Mouse (Mus musculus): Measurements from ENCODE around the gene Nfkbia. TPM values are rescaled to one million over a fixed set of nuclear protein-coding genes. Genes with fewer than 3 reads are reported as not detected.

The Nfkbia gene
- polyA plus RNA-seq, 1 experiment from 2014 or later = 15.0 TPM

- Histone ChIP-seq H3K4me2 (no peak overlapping the region), H3K27ac (no peak overlapping the region), H3K9me3 (replicated peaks) (no peaks in the 10 kb centered on the region), H3K4me3 (replicated peaks) (no peak overlapping the region), H3K27me3 (peaks cover 20% of the 10 kb centered on the region; the same call in 1 of the 2 replicates), H3K4me1 (replicated peaks) (peaks cover 18% of the 10 kb centered on the region; the same call in 1 of the 2 replicates), H3K36me3 (no peaks in the 10 kb centered on the region), H3K9ac (no peak overlapping the region)
- ATAC-seq (ENCODE audit: low read depth) = no peak
- WGBS (ENCODE audit: insufficient replicate concordance) = 45% methylated on average over 16 of the region's 16 CpGs
- DNase-seq = no peak
These were observed 28.2 kb downstream of the Nfkbia start for GRCm38 (mm10) chr12:55463992-55464845.

- 74% methylated on average over 5 of the region's 5 CpGs for WGBS (ENCODE audit: insufficient replicate concordance)
- no peak for ATAC-seq (ENCODE audit: low read depth)
- no peak overlapping the region for H3K9ac ChIP-seq
These were observed 29.4 kb downstream of the Nfkbia start for GRCm38 (mm10) chr12:55463087-55463486.

GRCm38 (mm10) chr12:55462456-55462855, 30.0 kb downstream of the Nfkbia start:
- Histone ChIP-seq H3K27ac (no peak overlapping the region), H3K9ac (no peak overlapping the region), H3K4me3 (replicated peaks) (no peak overlapping the region), H3K4me1 (replicated peaks) (peaks cover 20% of the 10 kb centered on the region; the same call in 1 of the 2 replicates), H3K27me3 (peaks cover 11% of the 10 kb centered on the region; the same call in 1 of the 2 replicates), H3K9me3 (replicated peaks) (no peaks in the 10 kb centered on the region), H3K4me2 (no peak overlapping the region), H3K36me3 (no peaks in the 10 kb centered on the region)
- WGBS (ENCODE audit: insufficient replicate concordance) = 65% methylated on average over 6 of the region's 6 CpGs
- DNase-seq (no peak), ATAC-seq (ENCODE audit: low read depth) (no peak)

More at GRCm38 (mm10) chr12:55463087-55463486, 29.4 kb downstream of the Nfkbia start:
- H3K36me3 ChIP-seq = no peaks in the 10 kb centered on the region
- H3K4me3 ChIP-seq (replicated peaks) = no peak overlapping the region
- H3K27ac ChIP-seq = no peak overlapping the region
- peaks cover 22% of the 10 kb centered on the region; the same call in 1 of the 2 replicates for H3K4me1 ChIP-seq (replicated peaks)
- H3K4me2 ChIP-seq = no peak overlapping the region
- H3K9me3 ChIP-seq (replicated peaks) = no peaks in the 10 kb centered on the region
- no peak for DNase-seq
- peaks cover 18% of the 10 kb centered on the region; the same call in 1 of the 2 replicates for H3K27me3 ChIP-seq

- Histone ChIP-seq H3K27ac (no peak overlapping the region), H3K4me3 (replicated peaks) (no peak overlapping the region), H3K9me3 (replicated peaks) (no peaks in the 10 kb centered on the region), H3K36me3 (no peaks in the 10 kb centered on the region), H3K9ac (no peak overlapping the region), H3K27me3 (peaks cover 7% of the 10 kb centered on the region; the same call in 1 of the 2 replicates), H3K4me1 (replicated peaks) (peaks cover 13% of the 10 kb centered on the region; the same call in 1 of the 2 replicates), H3K4me2 (no peak overlapping the region)
- ATAC-seq (ENCODE audit: low read depth) (no peak), DNase-seq (no peak)
- WGBS (ENCODE audit: insufficient replicate concordance) = 68% methylated on average over 6 of the region's 6 CpGs
These were observed 30.7 kb downstream of the Nfkbia start for GRCm38 (mm10) chr12:55461767-55462166.

GRCm38 (mm10) chr12:55460900-55461299, 31.5 kb downstream of the Nfkbia start:
- Histone ChIP-seq H3K36me3 (no peaks in the 10 kb centered on the region), H3K27me3 (0 out of 2 replicates have a peak, but pooled peaks cover 5% of the 10 kb centered on the region), H3K4me3 (replicated peaks) (no peak overlapping the region), H3K4me2 (no peak overlapping the region), H3K9me3 (replicated peaks) (no peaks in the 10 kb centered on the region), H3K27ac (no peak overlapping the region), H3K4me1 (replicated peaks) (peaks cover 12% of the 10 kb centered on the region; the same call in 1 of the 2 replicates), H3K9ac (no peak overlapping the region)
- 52% methylated on average over 4 of the region's 4 CpGs for WGBS (ENCODE audit: insufficient replicate concordance)
- ATAC-seq (ENCODE audit: low read depth) (no peak), DNase-seq (no peak)

- Histone ChIP-seq H3K4me3 (replicated peaks) (no peak overlapping the region), H3K27me3 (0 out of 2 replicates have a peak, but pooled peaks cover 5% of the 10 kb centered on the region), H3K27ac (no peak overlapping the region), H3K4me2 (no peak overlapping the region), H3K9me3 (replicated peaks) (no peaks in the 10 kb centered on the region), H3K36me3 (no peaks in the 10 kb centered on the region), H3K4me1 (replicated peaks) (peaks cover 9% of the 10 kb centered on the region; the same call in 1 of the 2 replicates), H3K9ac (no peak overlapping the region)
- ATAC-seq (ENCODE audit: low read depth) (no peak), DNase-seq (no peak)
- 45% methylated on average over 8 of the region's 8 CpGs for WGBS (ENCODE audit: insufficient replicate concordance)
These were observed 32.7 kb downstream of the Nfkbia start for GRCm38 (mm10) chr12:55459739-55460138.

GRCm38 (mm10) chr12:55456893-55457292, 35.6 kb downstream of the Nfkbia start:
- 76% methylated on average over 5 of the region's 5 CpGs for WGBS (ENCODE audit: insufficient replicate concordance)
- ATAC-seq (ENCODE audit: low read depth) = no peak
- Histone ChIP-seq H3K36me3 (no peaks in the 10 kb centered on the region), H3K9me3 (replicated peaks) (no peaks in the 10 kb centered on the region), H3K4me3 (replicated peaks) (no peak overlapping the region), H3K4me1 (replicated peaks) (peaks cover 4% of the 10 kb centered on the region; the same call in 1 of the 2 replicates), H3K9ac (no peak overlapping the region), H3K27me3 (0 out of 2 replicates have a peak, but pooled peaks cover 8% of the 10 kb centered on the region), H3K27ac (no peak overlapping the region), H3K4me2 (no peak overlapping the region)
- no peak for DNase-seq

- no peaks in the 10 kb centered on the region for H3K36me3 ChIP-seq
- 0 out of 2 replicates have a peak, but pooled peaks cover 8% of the 10 kb centered on the region for H3K27me3 ChIP-seq
- DNase-seq (no peak), ATAC-seq (ENCODE audit: low read depth) (no peak)
- H3K9ac ChIP-seq = no peak overlapping the region
- no peak overlapping the region for H3K4me3 ChIP-seq (replicated peaks)
- 71% methylated on average over 3 of the region's 3 CpGs for WGBS (ENCODE audit: insufficient replicate concordance)
- no peaks in the 10 kb centered on the region for H3K9me3 ChIP-seq (replicated peaks)
- no peak overlapping the region for H3K4me2 ChIP-seq
- H3K27ac ChIP-seq = no peak overlapping the region
- peaks cover 4% of the 10 kb centered on the region; the same call in 1 of the 2 replicates for H3K4me1 ChIP-seq (replicated peaks)
These were observed 36.3 kb downstream of the Nfkbia start for GRCm38 (mm10) chr12:55456136-55456535.

GRCm38 (mm10) chr12:55455206-55455605, 37.2 kb downstream of the Nfkbia start:
- no peaks in the 10 kb centered on the region for H3K9me3 ChIP-seq (replicated peaks)
- no peak for ATAC-seq (ENCODE audit: low read depth)
- H3K27ac ChIP-seq = no peak overlapping the region
- no peak for DNase-seq
- no peaks in the 10 kb centered on the region for H3K36me3 ChIP-seq
- peaks cover 6% of the 10 kb centered on the region for H3K4me1 ChIP-seq (replicated peaks)
- H3K9ac ChIP-seq = no peak overlapping the region
- whole genome bisulfite sequencing (ENCODE audit: insufficient replicate concordance) = 75% methylated on average over 10 of the region's 10 CpGs
- H3K27me3 ChIP-seq = 0 out of 2 replicates have a peak, but pooled peaks cover 8% of the 10 kb centered on the region
- H3K4me3 ChIP-seq (replicated peaks) = no peak overlapping the region
- no peak overlapping the region for H3K4me2 ChIP-seq

- no peak overlapping the region for H3K27ac ChIP-seq
- no peak overlapping the region for H3K4me3 ChIP-seq (replicated peaks)
- ATAC-seq (ENCODE audit: low read depth) (no peak), DNase-seq (no peak)
- 0 out of 2 replicates have a peak, but pooled peaks cover 6% of the 10 kb centered on the region for H3K27me3 ChIP-seq
- H3K9me3 ChIP-seq (replicated peaks) = no peaks in the 10 kb centered on the region
- H3K36me3 ChIP-seq = no peaks in the 10 kb centered on the region
- H3K4me1 ChIP-seq (replicated peaks) = peaks cover 7% of the 10 kb centered on the region
- H3K4me2 ChIP-seq = no peak overlapping the region
- WGBS (ENCODE audit: insufficient replicate concordance) = 61% methylated on average over 4 of the region's 4 CpGs
- H3K9ac ChIP-seq = no peak overlapping the region
These were observed 38.5 kb downstream of the Nfkbia start for GRCm38 (mm10) chr12:55453924-55454323.

GRCm38 (mm10) chr12:55452839-55453238, 39.6 kb downstream of the Nfkbia start:
- H3K9ac ChIP-seq = no peak overlapping the region
- H3K27me3 ChIP-seq = 0 out of 2 replicates have a peak, but pooled peaks cover 4% of the 10 kb centered on the region
- DNase-seq (no peak), ATAC-seq (ENCODE audit: low read depth) (no peak)
- H3K27ac ChIP-seq = no peak overlapping the region
- peaks cover 5% of the 10 kb centered on the region for H3K4me1 ChIP-seq (replicated peaks)
- no peaks in the 10 kb centered on the region for H3K9me3 ChIP-seq (replicated peaks)
- WGBS (ENCODE audit: insufficient replicate concordance) = 47% methylated on average over 5 of the region's 5 CpGs
- H3K36me3 ChIP-seq = no peaks in the 10 kb centered on the region
- H3K4me2 ChIP-seq = no peak overlapping the region
- no peak overlapping the region for H3K4me3 ChIP-seq (replicated peaks)

All from liver, embryonic 13.5 days (tissue).